ENCODE assay signal across 10 mouse cellular contexts in the genomic region with DNA sequence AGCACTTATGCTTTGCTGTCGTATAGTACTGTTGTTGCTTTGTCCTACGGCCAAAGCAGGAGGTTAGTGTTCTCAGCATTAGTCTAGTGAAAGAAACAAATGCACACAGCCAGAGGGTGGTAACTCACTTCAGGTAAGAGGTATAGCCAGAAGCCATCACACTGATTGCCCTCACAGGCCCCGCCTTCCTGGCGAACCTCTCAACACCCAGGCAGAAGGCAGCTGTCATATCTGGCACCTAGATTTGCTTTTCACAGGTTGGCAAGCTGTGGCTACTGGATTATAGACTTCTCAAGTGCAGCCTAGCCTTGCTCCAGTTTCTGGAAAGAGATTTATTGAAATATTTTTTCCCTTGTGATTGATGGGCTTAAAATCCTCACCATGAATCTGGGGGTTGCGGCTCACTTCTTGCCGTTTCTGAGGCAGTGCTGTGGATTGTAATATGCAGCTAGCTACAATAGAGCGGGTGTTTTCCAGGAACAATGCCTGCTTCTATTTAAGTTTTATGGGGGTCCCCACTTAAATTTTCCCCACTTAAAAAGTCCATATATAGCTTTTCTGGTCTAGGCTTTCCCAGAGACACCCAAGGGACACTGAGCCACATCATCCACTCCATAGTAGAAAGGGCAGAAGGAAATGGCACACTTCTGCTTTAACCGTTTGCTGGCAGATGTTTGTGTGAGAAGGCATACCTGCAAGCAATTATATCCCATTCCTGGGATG.
DNase-seq lines count a peak whose midpoint lies in the region; ATAC-seq and TF ChIP-seq lines count a peak whose summit lies in the region.
"Had no signal": no experiment of that assay in that cellular context is flagged by ENCODE, and none has a peak within 500 bp of the region (broad histone marks: within the 10 kb centered on the region; RNA-seq: fewer than 3 reads in every experiment).

No protein-coding gene starts in this region.

- no peaks in the 10 kb centered on the region for H3K36me3 ChIP-seq in limb, embryonic 10.5 days
- H3K36me3 ChIP-seq: G1E had no signal

- no peak for DNase-seq in layer of hippocampus, adult 2 months (ENCODE audit: low spot score in 2 of 2)
- no peak for DNase-seq in layer of hippocampus, postnatal 36 days
- DNase-seq in cerebellum, adult 18-20 months = peak; percentile 66 to 77
- DNase-seq in cerebellum, postnatal 36 days = peak; percentile 68 to 75
- DNase-seq in limb, embryonic 10.5 days (ENCODE audit: low spot score) = no peak
- DNase-seq in lung, postnatal 25 days (ENCODE audit: low spot score) = no peak
- DNase-seq: adrenal gland, adult 8-10 months; lung, postnatal 10 days had no signal

- TF ChIP-seq CTCF in layer of hippocampus, adult 2 months (conservative IDR thresholded peaks at IDR 0.05) = 0 out of 2 replicates have a peak, but pooled peaks have one; percentile 4

- ATAC-seq in inflammation-experienced regulatory T-cells, adult 6 months = no peak

- no peaks in the 10 kb centered on the region for H3K9me3 ChIP-seq in limb, embryonic 10.5 days (replicated peaks)
- H3K9me3 ChIP-seq: G1E had no signal

- H3K27me3 ChIP-seq in limb, embryonic 10.5 days (ENCODE audit: low read depth, poor library complexity, severe bottlenecking) = no peaks in the 10 kb centered on the region

- peaks cover 34% of the 10 kb centered on the region for H3K4me1 ChIP-seq in limb, embryonic 10.5 days

- whole genome bisulfite sequencing in limb, embryonic 10.5 days = 83% methylated on average over 8 of the region's 8 CpGs

- H3K27ac ChIP-seq in layer of hippocampus, adult 2 months = no peak overlapping the region
- peak overlapping the region; percentile 79 for H3K27ac ChIP-seq in limb, embryonic 10.5 days

- no peak overlapping the region for H3K4me3 ChIP-seq in layer of hippocampus, adult 2 months
- no peak overlapping the region for H3K4me3 ChIP-seq in limb, embryonic 10.5 days

Comparison
In these comparisons a context has a peak if more than half of its experiments do, and no peak if none do; other contexts are left out.
1. DNase-seq: peak in cerebellum, adult 18-20 months (2 of 2) and cerebellum, postnatal 36 days (2 of 2); none in layer of hippocampus, adult 2 months (0 of 2), layer of hippocampus, postnatal 36 days (0 of 2), limb, embryonic 10.5 days (single experiment) and lung, postnatal 25 days (single experiment).